Mouse (Mus musculus) spleen, adult 2 months (tissue): ENCODE measurements around the gene Faxc. TPM values are rescaled to one million over a fixed set of nuclear protein-coding genes. Genes with fewer than 3 reads are reported as not detected.

Source experiments
- DNase-seq, 2 experiments: peaks; one replicate each; pipeline versions ENCODE4 v3.0.0 to v3.0.0-alpha.2; 2012 to 2021; ENCODE audit warnings: low spot score in 2 of 2, low read depth in 1 of 2
- H3K27ac ChIP-seq: fragments of 200-500 bp; 2 replicates; pipeline ENCODE4 v1.5.1; 2012; ENCODE audit warnings: low read length, inconsistent platforms; ENCODE audit not compliant: insufficient read depth
- H3K27me3 ChIP-seq: fragments of 200-500 bp; 2 replicates; pipeline ENCODE4 v1.6.1; 2012; ENCODE audit warnings: mild to moderate bottlenecking, moderate library complexity, low read length, inconsistent platforms; ENCODE audit not compliant: control insufficient read depth, insufficient read depth
- H3K36me3 ChIP-seq: fragments of 200-500 bp; 2 replicates; pipeline ENCODE4 v1.6.1; 2012; ENCODE audit warnings: mild to moderate bottlenecking, low read length, inconsistent platforms; ENCODE audit not compliant: control insufficient read depth, insufficient read depth
- H3K4me1 ChIP-seq: fragments of 200-500 bp; 2 replicates; pipeline ENCODE4 v1.6.1; 2011; ENCODE audit warnings: inconsistent platforms; ENCODE audit not compliant: control insufficient read depth, insufficient read depth, insufficient read length
- H3K4me3 ChIP-seq: fragments of 200-500 bp; 2 replicates; pipeline ENCODE4 v1.5.1; 2011; ENCODE audit warnings: mild to moderate bottlenecking, inconsistent platforms; ENCODE audit not compliant: insufficient read depth, insufficient read length; ENCODE audit errors: extremely low read depth
- CTCF ChIP-seq: fragments of 200-500 bp; IDR thresholded peaks from 2 replicates; pipeline ENCODE4 v1.5.1; 2011; ENCODE audit warnings: mild to moderate bottlenecking, inconsistent platforms; ENCODE audit not compliant: insufficient read depth, insufficient read length, insufficient replicate concordance; ENCODE audit errors: extremely low read depth
- POLR2A ChIP-seq: fragments of 200-500 bp; IDR thresholded peaks from 2 replicates; pipeline ENCODE4 v1.6.1; 2011; ENCODE audit warnings: low read depth, low read length, inconsistent platforms
- WGBS: fragments of 180-500 bp; shearing (Covaris S2); methylation state at CpG from one replicate; pipeline ENCODE4 v1.1.7; 2018; 5-methylcytosine and 5-hydroxymethylcytosine counted together
- polyA plus RNA-seq: library from polyadenylated mRNA; depleted of rRNA; stranded (reverse); fragments of >200 nt; gene quantifications from 2 replicates; pipeline ENCODE4 v1.2.3, GENCODE M21; 2012

Gene Faxc
- polyA plus RNA-seq, 1 experiment: 0.08 TPM

DNA sequence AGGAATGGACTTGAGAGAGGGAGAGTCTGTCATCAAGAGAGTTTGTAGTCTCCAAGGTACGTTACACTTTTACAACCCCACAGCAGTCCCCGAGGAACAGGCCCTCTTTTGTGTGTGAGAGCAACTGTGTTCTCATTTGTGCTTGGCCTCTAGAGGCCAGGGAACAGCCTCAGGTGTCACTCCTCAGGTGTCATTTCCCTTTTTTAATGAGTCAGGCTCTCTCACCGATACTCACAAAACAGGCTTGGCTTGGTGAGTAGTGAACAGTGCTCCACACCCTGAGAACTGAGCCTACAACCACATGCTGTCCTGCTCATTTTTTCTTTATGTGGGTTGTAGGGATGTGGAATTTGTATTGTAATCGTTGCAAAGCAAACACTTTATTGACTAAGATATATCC lies 49.3 kb downstream of the Faxc start:
- Histone ChIP-seq H3K27ac (no peak overlapping the region), H3K4me1 (no peaks in the 10 kb centered on the region), H3K27me3 (no peaks in the 10 kb centered on the region), H3K36me3 (no peaks in the 10 kb centered on the region), H3K4me3 (no peak overlapping the region)
- TF ChIP-seq POLR2A: no peak
- TF ChIP-seq CTCF: no peak
- WGBS: 85% methylated on average over 4 of the region's 4 CpGs
- no peak for DNase-seq

DNA sequence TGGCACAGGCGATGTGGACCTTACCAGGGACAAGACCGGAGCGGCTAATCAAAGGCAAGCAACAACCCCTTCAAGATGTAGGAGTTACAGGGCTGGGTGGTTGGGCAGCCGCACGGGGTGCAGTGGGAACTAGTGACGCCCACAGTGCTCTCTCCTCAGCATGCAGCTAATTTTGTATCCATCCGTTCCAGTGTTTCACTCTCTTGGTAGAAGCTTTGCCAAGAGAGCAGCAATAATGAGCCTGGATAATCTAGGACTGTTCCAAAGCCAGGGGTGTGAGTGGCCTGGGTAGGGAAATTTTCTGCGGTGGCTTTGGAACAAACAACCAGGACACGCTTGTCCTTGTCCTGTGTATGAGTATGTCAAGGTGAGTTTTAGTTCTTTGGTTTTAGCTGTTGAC lies 51.3 kb downstream of the Faxc start:
- no peak for DNase-seq
- Histone ChIP-seq H3K27me3 (no peaks in the 10 kb centered on the region), H3K27ac (no peak overlapping the region), H3K4me3 (no peak overlapping the region), H3K4me1 (no peaks in the 10 kb centered on the region), H3K36me3 (no peaks in the 10 kb centered on the region)
- 96% methylated on average over 9 of the region's 9 CpGs for WGBS
- no peak for TF ChIP-seq POLR2A
- TF ChIP-seq CTCF: no peak

GRCm38 (mm10) chr4:21986857-21987256 lies 55.7 kb downstream of the Faxc start:
- TF ChIP-seq POLR2A (no peak), CTCF (no peak)
- no peaks in the 10 kb centered on the region for H3K4me1 ChIP-seq
- 86% methylated on average over 8 of the region's 8 CpGs for WGBS
- H3K27ac ChIP-seq: no peak overlapping the region
- H3K4me3 ChIP-seq: no peak overlapping the region
- H3K27me3 ChIP-seq: no peaks in the 10 kb centered on the region
- DNase-seq: no peak
- no peaks in the 10 kb centered on the region for H3K36me3 ChIP-seq

GRCm38 (mm10) chr4:21987460-21987859 lies 56.3 kb downstream of the Faxc start:
- 86% methylated on average over 10 of the region's 10 CpGs for WGBS
- no peak for DNase-seq

GRCm38 (mm10) chr4:21989571-21990091 lies 58.5 kb downstream of the Faxc start:
- Histone ChIP-seq H3K4me3 (no peak overlapping the region), H3K4me1 (no peaks in the 10 kb centered on the region), H3K27me3 (no peaks in the 10 kb centered on the region), H3K27ac (no peak overlapping the region), H3K36me3 (no peaks in the 10 kb centered on the region)
- DNase-seq: no peak
- 20% methylated on average over 3 of the region's 3 CpGs for WGBS
- no peak for TF ChIP-seq CTCF
- no peak for TF ChIP-seq POLR2A

More at GRCm38 (mm10) chr4:21987460-21987859, 56.3 kb downstream of the Faxc start:
- no peak overlapping the region for H3K27ac ChIP-seq
- no peak for TF ChIP-seq POLR2A
- no peak for TF ChIP-seq CTCF
- H3K27me3 ChIP-seq: no peaks in the 10 kb centered on the region
- H3K36me3 ChIP-seq: no peaks in the 10 kb centered on the region
- H3K4me3 ChIP-seq: no peak overlapping the region
- H3K4me1 ChIP-seq: no peaks in the 10 kb centered on the region

DNA sequence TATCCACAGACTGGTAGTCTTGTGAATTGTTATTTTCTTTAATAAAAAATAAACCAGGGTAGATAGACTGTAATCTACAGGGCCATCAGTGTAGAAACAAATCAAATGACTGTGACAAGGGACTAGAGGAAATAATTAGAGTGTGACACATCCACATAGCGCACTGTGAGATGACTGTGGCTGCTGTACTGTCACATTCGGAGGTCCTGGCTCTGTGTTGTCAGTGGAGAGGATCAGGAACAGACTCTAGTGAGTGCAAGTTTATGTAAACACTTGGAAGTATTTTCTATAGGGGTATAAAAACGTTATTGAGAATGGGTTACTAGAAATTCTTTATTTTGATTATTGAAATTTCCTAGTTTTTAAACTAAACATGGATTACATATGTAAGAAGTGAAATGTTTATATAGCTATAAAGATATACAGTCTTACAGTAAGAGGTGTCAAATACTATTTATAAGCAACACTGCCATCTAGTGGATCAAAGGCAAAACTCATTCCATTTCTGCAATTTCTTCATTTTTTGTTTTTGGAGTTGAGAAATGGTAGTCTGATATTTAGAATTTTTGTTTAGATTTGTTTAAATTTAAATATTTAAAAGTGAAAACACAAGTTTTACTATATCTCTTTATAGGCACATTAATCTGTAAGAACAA lies 59.6 kb downstream of the Faxc start:
- TF ChIP-seq POLR2A: no peak
- TF ChIP-seq CTCF: no peak
- no peak overlapping the region for H3K4me3 ChIP-seq

More for the DNA sequence above, 59.6 kb downstream of the Faxc start:
- Histone ChIP-seq H3K36me3 (no peaks in the 10 kb centered on the region), H3K27ac (no peak overlapping the region), H3K27me3 (no peaks in the 10 kb centered on the region), H3K4me1 (no peaks in the 10 kb centered on the region)
- no peak for DNase-seq
- WGBS: 39% methylated on average over 3 of the region's 3 CpGs
